Mouse (Mus musculus): ENCODE measurements around the gene Oog3.

Gene Oog3

DNA sequence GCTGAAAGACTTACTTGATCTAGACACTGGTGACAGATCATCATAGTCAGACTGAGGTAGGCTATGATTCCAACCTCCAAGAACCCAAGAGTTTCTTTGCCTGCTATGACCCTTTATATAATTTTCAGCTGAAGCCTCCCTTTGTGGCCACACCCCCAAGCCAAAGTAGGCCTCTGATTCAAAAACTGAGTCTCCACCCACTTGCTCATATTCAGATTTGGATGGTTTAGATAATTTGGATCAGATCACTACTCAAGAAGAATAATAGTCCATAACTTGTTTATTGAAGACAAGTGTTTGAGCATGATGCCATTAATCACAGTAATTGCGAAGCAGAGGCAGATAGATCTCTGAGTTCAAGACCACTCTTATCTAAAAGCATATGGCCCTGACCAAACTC lies at the start of gene Oog3:
Oog3 (minus strand) TSS at position 101 of the 400 bp plus-strand sequence.
- DNase-seq (ENCODE audit: low spot score): no peak

DNA sequence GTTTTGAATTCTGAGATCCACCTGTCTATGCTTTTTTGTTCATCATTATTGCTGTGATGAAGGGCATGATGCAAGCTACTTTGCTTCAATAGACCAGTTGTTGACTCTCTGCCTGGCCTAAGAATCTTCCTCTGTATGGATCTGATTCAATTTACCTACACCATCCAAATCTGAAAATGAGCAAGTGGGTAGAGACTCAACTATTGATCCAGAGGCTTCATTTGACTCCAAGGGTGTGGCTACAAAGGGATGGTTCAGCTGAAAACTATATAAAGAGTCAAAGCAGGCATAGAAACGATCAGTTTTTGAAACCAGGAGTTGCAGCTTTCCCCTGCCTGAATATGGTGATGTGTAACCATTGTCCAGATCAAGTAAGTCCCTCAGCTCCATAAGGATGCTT lies 28.0 kb upstream of the Oog3 start, which contains the start of gene Oog2:
Oog2 (plus strand) TSS at position 301 of the 400 bp plus-strand sequence.
- DNase-seq (ENCODE audit: low spot score): no peak

All from ovary, postnatal 10 days (tissue).